Mouse (Mus musculus) neural tube, embryonic 15.5 days (tissue): ENCODE results near the gene Rnf187. TPM values are rescaled to one million over a fixed set of nuclear protein-coding genes. Genes with fewer than 3 reads are reported as not detected.

Experiments used
- ATAC-seq: fragments of 200-750 bp; cut with Nextera tagmentation; 2 replicates; pipeline ENCODE4 v1.8.0; 2017; ENCODE audit warnings: mild to moderate bottlenecking, moderate TSS enrichment, moderate library complexity; ENCODE audit not compliant: low FRiP score
- H3K27ac ChIP-seq: fragments of 300-500 bp; sonication (generic); replicated peaks from 2 replicates; pipeline ENCODE4 v1.5.1; 2015; ENCODE audit warnings: mild to moderate bottlenecking, inconsistent platforms
- H3K27me3 ChIP-seq: fragments of 300-500 bp; sonication (generic); replicated peaks from 2 replicates; pipeline ENCODE4 v1.6.1; 2015; ENCODE audit warnings: inconsistent platforms
- H3K36me3 ChIP-seq: fragments of 300-500 bp; sonication (generic); 2 replicates; pipeline ENCODE4 v1.6.1; 2015; ENCODE audit warnings: inconsistent platforms
- H3K4me1 ChIP-seq: fragments of 300-500 bp; sonication (generic); 2 replicates; pipeline ENCODE4 v1.6.1; 2015; ENCODE audit warnings: inconsistent platforms
- H3K4me2 ChIP-seq: fragments of 300-500 bp; sonication (generic); 2 replicates; pipeline ENCODE4 v1.6.1; 2015; ENCODE audit warnings: inconsistent platforms, mild to moderate bottlenecking, moderate library complexity
- H3K4me3 ChIP-seq: fragments of 300-500 bp; sonication (generic); replicated peaks from 2 replicates; pipeline ENCODE4 v1.5.1; 2015; ENCODE audit warnings: mild to moderate bottlenecking, inconsistent platforms
- H3K9ac ChIP-seq: fragments of 300-500 bp; sonication (generic); replicated peaks from 2 replicates; pipeline ENCODE4 v1.6.1; 2015; ENCODE audit warnings: mild to moderate bottlenecking, inconsistent platforms
- H3K9me3 ChIP-seq: fragments of 300-500 bp; sonication (generic); replicated peaks from 2 replicates; pipeline ENCODE4 v1.6.1; 2016; ENCODE audit warnings: inconsistent platforms
- WGBS: fragments of 180-500 bp; shearing (Covaris S2); methylation state at CpG from one replicate; pipeline ENCODE4 v1.1.7; 2015; ENCODE audit warnings: mixed read lengths; 5-methylcytosine and 5-hydroxymethylcytosine counted together
- polyA plus RNA-seq: library from polyadenylated mRNA; unstranded; fragments of >200 nt; fragmentation: Nextera tagmentation; extraction: Ambion mirVana; gene quantifications from 2 replicates; pipeline ENCODE4 v1.2.1, GENCODE M21; 2015

Gene Rnf187
- 559 and 636 TPM in 2 replicates for polyA plus RNA-seq

DNA sequence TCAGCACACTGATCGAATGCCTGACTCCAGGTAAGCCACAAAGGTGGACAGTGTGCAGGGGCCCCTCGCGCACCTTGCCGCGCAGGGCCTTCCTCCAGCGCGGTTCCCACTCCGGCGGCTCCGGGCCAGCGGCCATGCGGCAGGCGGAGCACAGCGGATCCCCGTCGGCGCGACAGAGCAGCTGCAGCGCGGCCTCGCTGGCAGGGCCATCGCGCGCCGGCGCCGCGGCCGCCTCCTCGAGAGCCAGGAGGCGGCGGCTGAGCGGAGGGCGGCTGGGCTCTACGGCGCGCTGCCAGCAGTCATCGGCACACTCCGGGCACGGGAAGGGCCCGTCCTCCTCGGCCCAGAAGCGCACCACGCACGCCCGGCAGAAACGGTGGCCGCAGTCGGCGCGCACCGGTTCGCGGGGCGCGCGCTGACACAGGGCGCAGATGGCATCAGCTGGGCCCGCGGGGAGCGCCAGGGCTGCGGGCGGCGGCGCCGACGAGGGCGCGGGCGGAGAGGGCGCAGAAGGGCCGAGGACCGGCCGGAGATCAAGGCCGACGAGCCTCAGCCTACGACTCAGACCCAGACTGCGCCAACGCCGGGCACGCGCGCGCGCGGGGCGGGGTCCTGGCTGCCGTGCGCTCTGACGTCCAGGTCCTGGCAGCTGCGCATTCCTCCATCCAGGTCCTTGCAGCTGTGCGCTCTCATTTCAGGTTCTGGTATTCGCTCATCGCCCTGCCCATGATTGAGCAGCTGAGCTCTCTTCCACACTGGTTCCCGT lies at the start of gene Rnf187:
Gene Rnf187 (minus strand): TSS at position 595 of the 766 bp plus-strand sequence.
- H3K4me3 ChIP-seq = peak within 1 kb of the TSS; percentile 63
- under 1% methylated on average over 95 of the region's 95 CpGs for WGBS
- no peaks in the 10 kb centered on the region for H3K9me3 ChIP-seq
- H3K4me2 ChIP-seq = peak within 1 kb of the TSS; percentile 75
- ATAC-seq = peak; percentile 94
- H3K36me3 ChIP-seq = peaks cover 31% of the 10 kb centered on the region
- no peaks in the 10 kb centered on the region for H3K27me3 ChIP-seq
- peaks cover 38% of the 10 kb centered on the region for H3K4me1 ChIP-seq
- peak within 1 kb of the TSS; percentile 92 for H3K27ac ChIP-seq
- H3K9ac ChIP-seq = peak within 1 kb of the TSS; percentile 99

DNA sequence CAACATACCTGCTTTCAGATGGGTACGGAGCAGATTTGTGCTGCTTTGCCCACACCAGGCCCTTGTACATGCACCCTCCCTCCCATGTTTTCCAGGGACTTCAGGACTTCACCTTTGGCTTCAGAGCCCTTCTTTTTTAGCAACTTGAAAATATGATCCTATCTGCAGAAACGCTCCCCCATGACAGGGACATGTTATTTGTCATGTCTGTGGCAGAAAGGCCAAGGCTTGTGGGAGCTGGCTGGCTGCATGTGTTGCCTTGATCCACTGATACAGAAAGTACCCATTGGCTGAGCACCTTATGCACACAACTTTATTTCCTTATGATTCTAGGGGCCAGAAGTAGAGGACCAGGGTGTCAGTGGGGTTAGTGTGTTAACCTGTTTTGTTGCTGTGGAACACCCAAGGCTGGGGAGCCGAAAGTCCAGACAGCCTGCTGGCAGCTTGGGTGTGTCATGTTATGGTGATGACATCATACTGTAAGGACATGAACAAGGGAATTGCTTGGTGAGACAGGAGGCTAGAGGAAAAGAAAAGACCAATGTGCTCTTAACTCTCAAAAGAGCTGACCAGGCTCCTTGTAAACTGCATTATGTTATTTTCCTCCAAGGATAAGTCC lies 46.7 kb upstream of the Rnf187 start:
- Histone ChIP-seq H3K9me3 (no peaks in the 10 kb centered on the region), H3K4me3 (no peak overlapping the region), H3K36me3 (peaks cover 78% of the 10 kb centered on the region), H3K9ac (no peak overlapping the region), H3K27ac (no peak overlapping the region), H3K4me2 (no peak overlapping the region), H3K4me1 (peaks cover 20% of the 10 kb centered on the region), H3K27me3 (no peaks in the 10 kb centered on the region)
- WGBS = 95% methylated on average over 3 of the region's 3 CpGs
- ATAC-seq = no peak

DNA sequence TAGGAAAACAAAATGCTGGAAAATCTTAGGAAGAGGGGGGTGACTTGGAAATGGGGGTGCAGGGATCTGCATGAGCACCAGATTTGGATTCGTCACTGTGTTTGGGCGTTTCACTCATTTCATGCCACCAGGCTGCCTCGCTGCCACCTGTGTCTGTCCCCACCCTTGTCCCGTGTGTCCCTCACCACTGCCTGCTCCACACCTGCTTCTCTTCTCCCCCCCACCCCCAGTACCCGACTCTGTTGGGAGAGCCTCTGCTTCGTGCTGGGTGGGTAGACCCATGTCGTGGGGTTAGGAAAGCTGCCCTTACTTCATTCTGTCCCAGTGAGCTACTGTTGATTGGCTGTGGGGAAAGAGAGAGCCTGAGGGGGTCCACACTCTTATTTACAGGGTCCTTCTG lies 45.9 kb upstream of the Rnf187 start:
- Histone ChIP-seq H3K27ac (no peak overlapping the region), H3K4me1 (peaks cover 27% of the 10 kb centered on the region), H3K36me3 (peaks cover 71% of the 10 kb centered on the region), H3K9ac (no peak overlapping the region), H3K27me3 (no peaks in the 10 kb centered on the region), H3K4me3 (no peak overlapping the region), H3K9me3 (no peaks in the 10 kb centered on the region), H3K4me2 (no peak overlapping the region)
- no peak for ATAC-seq
- 94% methylated on average over 7 of the region's 7 CpGs for WGBS

- no peaks in the 10 kb centered on the region for H3K27me3 ChIP-seq
- 93% methylated on average over 6 of the region's 6 CpGs for WGBS
- no peak for ATAC-seq
Observed at GRCm38 (mm10) chr11:58983691-58984341, 45.1 kb upstream of the Rnf187 start.

DNA sequence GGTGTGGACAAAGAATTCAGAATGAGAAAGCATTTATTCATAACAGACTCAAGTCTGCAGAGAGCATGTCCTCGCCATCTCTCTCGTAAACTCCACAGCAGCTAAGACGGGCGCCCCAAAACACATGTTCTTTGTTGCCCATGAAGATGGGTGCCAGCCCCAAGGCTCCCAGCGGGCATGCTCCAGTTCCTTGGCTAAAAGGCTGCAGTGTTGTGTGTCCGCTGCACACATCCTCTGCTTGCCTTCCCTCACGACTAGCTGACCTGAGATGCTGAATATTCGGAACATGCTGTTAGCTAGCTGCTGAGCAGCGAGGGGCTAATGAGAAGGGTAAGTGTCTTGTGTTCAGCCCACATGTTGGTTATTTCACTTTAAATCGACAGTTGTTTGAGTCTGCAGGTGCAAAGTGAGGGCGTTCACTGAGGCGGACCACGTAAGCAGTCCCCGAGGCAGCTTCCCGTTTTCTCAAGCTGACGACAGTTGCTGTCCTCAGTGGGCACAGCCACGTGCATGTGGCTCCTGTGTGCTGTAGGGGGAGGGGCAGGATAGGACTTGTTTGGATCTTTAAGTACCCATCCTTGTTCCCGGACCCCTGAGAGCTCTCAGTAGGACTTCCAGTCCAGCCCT lies 43.9 kb upstream of the Rnf187 start:
- Histone ChIP-seq H3K9me3 (no peaks in the 10 kb centered on the region), H3K4me1 (peaks cover 38% of the 10 kb centered on the region)

More at GRCm38 (mm10) chr11:58983691-58984341, 45.1 kb upstream of the Rnf187 start:
- Histone ChIP-seq H3K9me3 (no peaks in the 10 kb centered on the region), H3K4me1 (peaks cover 36% of the 10 kb centered on the region), H3K4me3 (no peak overlapping the region), H3K9ac (no peak overlapping the region), H3K36me3 (peaks cover 62% of the 10 kb centered on the region), H3K4me2 (no peak overlapping the region), H3K27ac (no peak overlapping the region)

DNA sequence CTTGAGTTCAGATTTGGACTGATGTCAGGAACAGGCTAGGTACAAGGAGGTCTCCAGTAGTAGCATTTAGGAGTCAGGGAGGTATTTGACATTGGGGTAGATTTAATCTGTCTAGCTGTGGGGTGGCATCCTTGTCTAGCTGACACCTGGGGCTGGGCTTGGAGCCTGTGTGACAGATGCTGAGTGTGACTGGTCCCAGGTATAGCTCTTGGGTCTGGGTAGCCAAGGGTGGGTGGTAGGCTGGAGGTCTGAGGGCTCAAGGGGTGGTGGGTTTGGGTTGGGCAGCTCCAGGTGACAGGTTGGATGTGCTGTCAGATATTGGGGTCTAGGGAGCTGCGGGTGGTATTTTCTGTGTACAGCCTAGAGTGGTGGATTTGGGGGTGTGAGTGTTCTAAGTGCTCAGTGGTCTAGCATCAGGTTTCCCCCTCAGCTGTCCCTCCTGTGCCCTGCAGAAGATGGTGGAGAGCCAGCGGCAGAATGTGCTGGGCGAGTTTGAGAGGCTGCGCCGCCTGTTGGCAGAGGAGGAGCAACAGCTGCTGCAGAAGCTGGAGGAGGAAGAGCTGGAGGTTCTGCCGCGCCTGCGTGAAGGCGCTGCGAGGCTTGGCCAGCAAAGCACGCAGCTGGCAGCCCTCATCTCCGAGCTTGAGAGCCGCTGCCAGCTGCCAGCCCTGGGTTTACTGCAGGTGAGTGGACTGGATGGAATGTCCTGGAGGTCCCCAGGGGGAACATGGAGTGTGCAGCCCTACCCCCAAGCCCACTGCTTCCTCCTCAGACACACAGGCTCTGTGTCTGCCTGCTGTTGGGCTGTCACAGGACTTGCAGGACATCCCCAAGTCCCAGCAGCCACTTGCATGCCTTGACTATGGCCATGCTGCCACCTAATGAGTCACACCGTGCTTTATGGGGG lies 43.1 kb upstream of the Rnf187 start:
- no peak overlapping the region for H3K27ac ChIP-seq
- peaks cover 43% of the 10 kb centered on the region for H3K4me1 ChIP-seq
- H3K36me3 ChIP-seq = peaks cover 43% of the 10 kb centered on the region
- no peak for ATAC-seq
- H3K4me3 ChIP-seq = no peak overlapping the region
- no peaks in the 10 kb centered on the region for H3K27me3 ChIP-seq
- no peaks in the 10 kb centered on the region for H3K9me3 ChIP-seq
- WGBS = 56% methylated on average over 14 of the region's 14 CpGs
- no peak overlapping the region for H3K4me2 ChIP-seq
- no peak overlapping the region for H3K9ac ChIP-seq

More for the DNA sequence above, 43.9 kb upstream of the Rnf187 start:
- Histone ChIP-seq H3K27ac (no peak overlapping the region), H3K27me3 (no peaks in the 10 kb centered on the region), H3K9ac (no peak overlapping the region), H3K36me3 (peaks cover 50% of the 10 kb centered on the region), H3K4me2 (no peak overlapping the region), H3K4me3 (no peak overlapping the region)
- ATAC-seq = no peak
- WGBS = 83% methylated on average over 18 of the region's 18 CpGs

DNA sequence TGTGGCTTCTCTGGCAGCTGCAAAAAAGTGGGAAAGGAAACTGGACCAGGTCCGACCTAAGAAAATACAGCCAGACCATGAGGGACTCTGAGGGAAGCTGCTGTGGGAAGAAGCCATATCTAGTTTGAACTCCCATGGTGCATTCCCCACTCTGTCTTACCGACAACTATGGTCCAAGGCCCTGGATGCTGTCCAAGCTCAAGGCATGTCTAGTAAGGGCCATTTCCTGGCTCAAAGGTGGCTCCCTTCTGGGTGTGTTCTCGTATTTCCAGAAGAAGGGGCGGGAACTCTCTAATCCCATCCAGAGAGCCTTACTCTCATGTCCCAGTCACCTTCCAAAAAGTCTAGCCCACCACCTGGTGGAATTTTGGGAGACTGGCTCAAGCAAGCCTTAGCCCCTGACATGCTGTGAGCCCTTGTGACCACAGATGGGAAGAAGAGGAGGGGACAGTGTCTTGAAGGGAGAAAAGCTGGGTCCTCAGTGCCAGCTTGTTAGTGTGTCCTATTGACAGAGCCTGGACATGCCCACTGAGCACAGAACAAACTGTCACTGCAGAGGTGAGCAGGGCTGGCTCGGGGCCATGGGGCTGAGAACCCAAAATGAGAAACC lies 41.8 kb upstream of the Rnf187 start:
- Histone ChIP-seq H3K36me3 (peaks cover 30% of the 10 kb centered on the region), H3K27ac (no peak overlapping the region), H3K27me3 (no peaks in the 10 kb centered on the region), H3K4me3 (peak overlapping the region; percentile 81; the same call in 1 of the 2 replicates), H3K9ac (peak overlapping the region; percentile 74; the same call in 1 of the 2 replicates), H3K4me1 (peaks cover 52% of the 10 kb centered on the region), H3K9me3 (no peaks in the 10 kb centered on the region), H3K4me2 (peak overlapping the region; percentile 100)
- ATAC-seq = no peak
- 74% methylated on average over 5 of the region's 5 CpGs for WGBS

- WGBS = 90% methylated on average over 7 of the region's 7 CpGs
- no peak for ATAC-seq
- peaks cover 55% of the 10 kb centered on the region for H3K4me1 ChIP-seq
Observed at GRCm38 (mm10) chr11:58979661-58980060, 40.9 kb upstream of the Rnf187 start.

GRCm38 (mm10) chr11:58979183-58979582 lies 40.5 kb upstream of the Rnf187 start:
- Histone ChIP-seq H3K4me3 (peak overlapping the region; percentile 81), H3K27me3 (no peaks in the 10 kb centered on the region), H3K36me3 (peaks cover 23% of the 10 kb centered on the region), H3K27ac (no peak overlapping the region), H3K9me3 (no peaks in the 10 kb centered on the region), H3K4me2 (peak overlapping the region; percentile 100), H3K4me1 (peaks cover 59% of the 10 kb centered on the region), H3K9ac (peak overlapping the region; percentile 74)
- ATAC-seq = no peak
- WGBS = 88% methylated on average over 3 of the region's 3 CpGs

More at GRCm38 (mm10) chr11:58979661-58980060, 40.9 kb upstream of the Rnf187 start:
- H3K4me3 ChIP-seq = peak overlapping the region; percentile 81
- H3K9ac ChIP-seq = peak overlapping the region; percentile 74
- H3K9me3 ChIP-seq = no peaks in the 10 kb centered on the region
- no peak overlapping the region for H3K27ac ChIP-seq
- H3K36me3 ChIP-seq = peaks cover 23% of the 10 kb centered on the region
- no peaks in the 10 kb centered on the region for H3K27me3 ChIP-seq
- peak overlapping the region; percentile 100 for H3K4me2 ChIP-seq

- Histone ChIP-seq H3K4me1 (peaks cover 59% of the 10 kb centered on the region), H3K9me3 (no peaks in the 10 kb centered on the region), H3K27ac (no peak overlapping the region), H3K36me3 (peaks cover 19% of the 10 kb centered on the region), H3K4me3 (peak overlapping the region; percentile 81), H3K9ac (peak overlapping the region; percentile 74), H3K27me3 (no peaks in the 10 kb centered on the region), H3K4me2 (peak overlapping the region; percentile 100)
- WGBS = 4% methylated on average over 5 of the region's 5 CpGs
- ATAC-seq = no peak
Observed at GRCm38 (mm10) chr11:58978706-58979030, 40.0 kb upstream of the Rnf187 start.
